ENCODE assay signal across 9 mouse cellular contexts in the genomic region with DNA sequence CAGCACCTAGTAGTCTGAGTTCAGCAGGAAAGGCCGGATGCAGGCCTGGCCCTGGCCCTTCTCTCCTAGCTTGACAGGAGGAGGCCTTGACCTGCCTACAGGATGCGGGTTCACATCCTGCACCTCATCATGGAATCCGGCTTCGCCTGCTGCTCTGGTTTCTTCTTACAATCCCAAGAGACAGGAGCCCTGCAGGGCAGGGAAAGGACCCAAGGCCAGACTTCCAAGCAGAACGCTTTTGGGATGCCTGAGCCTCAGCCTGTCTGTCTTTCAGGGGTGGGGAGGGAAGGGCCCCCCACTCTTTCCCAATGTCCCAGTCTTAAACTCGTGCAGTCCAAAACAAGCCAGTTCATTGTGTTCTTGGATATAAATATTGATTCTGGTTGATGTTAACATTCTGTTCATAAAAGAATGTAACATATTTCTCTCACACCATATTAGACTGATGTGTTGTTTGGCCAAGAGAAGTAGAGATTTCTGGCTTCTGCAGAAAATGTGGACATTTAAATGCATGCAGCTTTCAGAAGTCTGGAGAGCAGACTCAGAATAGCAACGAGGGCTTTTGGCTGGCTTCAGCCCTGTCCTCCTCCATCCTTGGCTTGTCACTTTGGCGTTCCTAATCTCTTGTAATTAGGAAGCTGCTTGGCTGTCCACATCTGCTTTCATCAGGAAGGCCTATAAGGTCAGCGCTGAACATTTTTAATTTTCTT.
A peak's percentile ranks its signal among the peaks of the same experiment; 100 is the strongest.
DNase-seq lines count a peak whose midpoint lies in the region; ATAC-seq and TF ChIP-seq lines count a peak whose summit lies in the region.
"Had no signal": no experiment of that assay in that cellular context is flagged by ENCODE, and none has a peak within 500 bp of the region (broad histone marks: within the 10 kb centered on the region; RNA-seq: fewer than 3 reads in every experiment).

No protein-coding gene starts in this region.

- H3K79me2 ChIP-seq in liver, adult 2 months (ENCODE audit: control insufficient read depth, insufficient read depth, low read length): no peaks in the 10 kb centered on the region

- H3K27ac ChIP-seq in liver, adult 2 months (replicated peaks; ENCODE audit: insufficient read depth, low read depth, low read length): peak overlapping the region; percentile 66
- peak overlapping the region; percentile 99 for H3K27ac ChIP-seq in forebrain, embryonic 15.5 days (replicated peaks)
- H3K27ac ChIP-seq in hindbrain, postnatal 0 days: peak overlapping the region; percentile 97
- H3K27ac ChIP-seq in liver, embryonic 15.5 days (replicated peaks): no peak overlapping the region; the same call in 1 of the 2 replicates

- TF ChIP-seq POLR2A in liver, adult 2 months (IDR thresholded peaks at IDR 0.05; ENCODE audit: extremely low read depth, insufficient read depth, low read length): no peak

- H3K4me2 ChIP-seq in forebrain, embryonic 15.5 days (replicated peaks): peak overlapping the region; percentile 67
- H3K4me2 ChIP-seq in hindbrain, postnatal 0 days (ENCODE audit: low read depth, low read length): peak overlapping the region; percentile 52; the same call in 1 of the 2 replicates
- H3K4me2 ChIP-seq in liver, embryonic 15.5 days: no peak overlapping the region

- H3K36me3 ChIP-seq in liver, adult 2 months (ENCODE audit: control insufficient read depth, insufficient read depth, low read length): no peaks in the 10 kb centered on the region
- H3K36me3 ChIP-seq in forebrain, embryonic 15.5 days: no peaks in the 10 kb centered on the region
- H3K36me3 ChIP-seq in hindbrain, postnatal 0 days (ENCODE audit: insufficient read depth, low read length): no peaks in the 10 kb centered on the region
- H3K36me3 ChIP-seq in liver, embryonic 15.5 days (replicated peaks): no peaks in the 10 kb centered on the region
- H3K36me3 ChIP-seq: G1E had no signal

- TF ChIP-seq CTCF in liver, adult 2 months (IDR thresholded peaks at IDR 0.05; ENCODE audit: low read depth, low read length): no peak
- no peak for TF ChIP-seq CTCF in hindbrain, postnatal 0 days (IDR thresholded peaks at IDR 0.05; ENCODE audit: low read depth)

- ATAC-seq in forebrain, embryonic 15.5 days (replicated peaks): no peak
- ATAC-seq in hindbrain, postnatal 0 days: no peak
- 0 out of 2 replicates have a peak, but pooled peaks have one; percentile 17 for ATAC-seq in liver, embryonic 15.5 days (ENCODE audit: insufficient read depth)

- H3K9me3 ChIP-seq in forebrain, embryonic 15.5 days: no peaks in the 10 kb centered on the region
- H3K9me3 ChIP-seq in hindbrain, postnatal 0 days (ENCODE audit: low read length): no peaks in the 10 kb centered on the region
- H3K9me3 ChIP-seq in liver, embryonic 15.5 days (replicated peaks): no peaks in the 10 kb centered on the region
- H3K9me3 ChIP-seq: G1E had no signal

- DNase-seq in liver, adult 2 months (ENCODE audit: extremely low read depth, low read depth, low spot score): no peak
- DNase-seq in liver: no peak
- DNase-seq in hindbrain, postnatal 0 days (ENCODE audit: low spot score): no peak
- DNase-seq in skeletal muscle tissue, adult 2 months (ENCODE audit: low read depth, low spot score): peak; percentile 54
- no peak for DNase-seq in urinary bladder, postnatal 25 days (ENCODE audit: low spot score)
- DNase-seq in thymus, postnatal 0 days (ENCODE audit: low spot score): no peak

- H3K27me3 ChIP-seq in liver, adult 2 months (ENCODE audit: control insufficient read depth, insufficient read depth, low read length): no peaks in the 10 kb centered on the region
- H3K27me3 ChIP-seq in forebrain, embryonic 15.5 days: no peaks in the 10 kb centered on the region
- no peaks in the 10 kb centered on the region for H3K27me3 ChIP-seq in hindbrain, postnatal 0 days (ENCODE audit: insufficient read depth, low read length)
- peaks cover 9% of the 10 kb centered on the region; the same call in 1 of the 2 replicates for H3K27me3 ChIP-seq in liver, embryonic 15.5 days

- no peak overlapping the region for H3K9ac ChIP-seq in liver, adult 2 months (ENCODE audit: low read depth, low read length)
- peak overlapping the region; percentile 62; the same call in 1 of the 2 replicates for H3K9ac ChIP-seq in forebrain, embryonic 15.5 days (replicated peaks)
- H3K9ac ChIP-seq in hindbrain, postnatal 0 days (replicated peaks; ENCODE audit: low read length): peak overlapping the region; percentile 55; the same call in 1 of the 2 replicates
- H3K9ac ChIP-seq in liver, embryonic 15.5 days: no peak overlapping the region

- H3K4me3 ChIP-seq in liver, adult 2 months (ENCODE audit: insufficient read depth, low read depth, low read length): no peak overlapping the region
- no peak overlapping the region for H3K4me3 ChIP-seq in forebrain, embryonic 15.5 days
- no peak overlapping the region for H3K4me3 ChIP-seq in hindbrain, postnatal 0 days (ENCODE audit: low read length)
- no peak overlapping the region for H3K4me3 ChIP-seq in liver, embryonic 15.5 days (replicated peaks)

- peaks cover 17% of the 10 kb centered on the region for H3K4me1 ChIP-seq in liver, adult 2 months (ENCODE audit: control insufficient read depth, insufficient read depth, low read length)
- H3K4me1 ChIP-seq in forebrain, embryonic 15.5 days: peaks cover 41% of the 10 kb centered on the region
- H3K4me1 ChIP-seq in hindbrain, postnatal 0 days (ENCODE audit: insufficient read depth, low read length): peaks cover 31% of the 10 kb centered on the region
- H3K4me1 ChIP-seq in liver, embryonic 15.5 days (replicated peaks): peaks cover 26% of the 10 kb centered on the region

- WGBS in liver, adult 2 months: 65% methylated on average over 9 of the region's 9 CpGs
- WGBS in forebrain, embryonic 15.5 days: 62% methylated on average over 9 of the region's 9 CpGs
- 52% methylated on average over 9 of the region's 9 CpGs for WGBS in hindbrain, postnatal 0 days
- 58% methylated on average over 9 of the region's 9 CpGs for WGBS in liver, embryonic 15.5 days (ENCODE audit: insufficient replicate concordance)

Comparison
In these comparisons a context has a peak if more than half of its experiments do, and no peak if none do; other contexts are left out.
1. H3K9ac ChIP-seq: peak in forebrain, embryonic 15.5 days (single experiment) and hindbrain, postnatal 0 days (single experiment); none in liver, adult 2 months (single experiment) and liver, embryonic 15.5 days (single experiment).